Mouse (Mus musculus): ENCODE data around the gene Dmc1. TPM values are rescaled to one million over a fixed set of nuclear protein-coding genes. Genes with fewer than 3 reads are reported as not detected.

Dmc1 gene
- total and polyA plus RNA-seq, 3 experiments: not detected

DNA sequence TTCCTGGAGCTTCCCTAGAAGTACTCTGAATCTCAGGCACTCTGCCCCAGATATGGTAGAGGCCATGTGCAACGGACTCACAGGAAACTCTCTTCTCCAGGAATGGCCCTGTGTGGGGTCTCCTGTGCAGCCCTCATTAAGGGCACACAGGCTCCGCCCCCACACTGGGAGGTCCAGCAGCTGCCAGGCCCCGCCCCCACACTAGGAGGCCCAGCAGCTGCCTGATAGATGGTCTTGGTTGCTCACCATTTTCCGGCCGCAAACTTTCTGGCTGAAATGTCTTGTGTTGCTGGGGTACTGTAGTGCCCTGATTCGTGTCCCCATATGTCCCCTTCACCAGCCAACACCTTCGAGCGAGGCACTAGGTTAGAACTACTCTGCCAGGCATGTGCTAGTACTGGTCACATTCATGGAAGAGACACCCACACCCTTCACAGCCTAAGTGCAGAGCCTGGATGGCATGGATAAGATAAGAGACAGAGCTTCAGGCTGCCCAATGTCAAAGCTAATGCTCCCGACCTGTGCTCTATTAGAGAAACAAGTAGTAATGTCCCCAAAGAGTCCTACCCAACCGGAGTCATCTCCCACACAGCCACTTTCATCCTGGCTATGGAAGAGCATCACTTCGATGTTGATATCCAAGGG is 15.0 kb upstream of the Dmc1 start:
- H3K4me1 ChIP-seq (ENCODE audit: control insufficient read depth in 1 of 2, insufficient read depth in 2 of 2): peaks cover 0 to 2% of the 10 kb centered on the region in 2 experiments; a peak in 1 of 4 replicates
- H3K4me2 ChIP-seq (ENCODE audit: insufficient read depth, low read depth, poor library complexity, severe bottlenecking): no peak overlapping the region
- no peak overlapping the region for H3K9ac ChIP-seq (ENCODE audit: insufficient read depth, low read depth)
- no peaks in the 10 kb centered on the region for H3K36me3 ChIP-seq (replicated peaks in 1 of 2; ENCODE audit: control insufficient read depth in 1 of 2, insufficient read depth in 1 of 2, low read length in 1 of 2)
- TF ChIP-seq SIN3A (IDR thresholded peaks at IDR 0.05; ENCODE audit: low read length): no peak
- TF ChIP-seq BHLHE40 (IDR thresholded peaks at IDR 0.05; ENCODE audit: low read depth, low read length): no peak
- TF ChIP-seq MAFK (IDR thresholded peaks at IDR 0.05; ENCODE audit: insufficient replicate concordance, low read length): no peak
- no peak for TF ChIP-seq KAT2A (IDR thresholded peaks at IDR 0.05; ENCODE audit: insufficient replicate concordance, low read length)
- no peak for TF ChIP-seq ELF1 (IDR thresholded peaks at IDR 0.05; ENCODE audit: low read depth, low read length)
- H3K79me2 ChIP-seq (replicated peaks; ENCODE audit: control insufficient read depth, extremely low read depth, insufficient read depth, poor library complexity, severe bottlenecking): no peaks in the 10 kb centered on the region
- no peaks in the 10 kb centered on the region for H3K27me3 ChIP-seq (replicated peaks)
- dilution Hi-C loops (cut with MboI; ENCODE audit: extremely low pct_ligation_motif_present, extremely low pct_unique_long_range_greater_than_20kb, low sequenced_read_pairs): no loop called here
- H3K27ac ChIP-seq (ENCODE audit: insufficient read depth, low read depth): no peak overlapping the region
- H3K4me3 ChIP-seq (replicated peaks in 1 of 3; ENCODE audit: low read depth in 2 of 3, low read length in 2 of 3, poor library complexity in 1 of 3): no peak overlapping the region
- DNase-seq (ENCODE audit: extremely low read depth): no peak
- H3K9me3 ChIP-seq (replicated peaks; ENCODE audit: low read length): no peaks in the 10 kb centered on the region
- in situ Hi-C loops (cut with MboI; ENCODE audit: low pct_ligation_motif_present, low pct_unique_long_range_greater_than_20kb, low sequenced_read_pairs): no loop called here

DNA sequence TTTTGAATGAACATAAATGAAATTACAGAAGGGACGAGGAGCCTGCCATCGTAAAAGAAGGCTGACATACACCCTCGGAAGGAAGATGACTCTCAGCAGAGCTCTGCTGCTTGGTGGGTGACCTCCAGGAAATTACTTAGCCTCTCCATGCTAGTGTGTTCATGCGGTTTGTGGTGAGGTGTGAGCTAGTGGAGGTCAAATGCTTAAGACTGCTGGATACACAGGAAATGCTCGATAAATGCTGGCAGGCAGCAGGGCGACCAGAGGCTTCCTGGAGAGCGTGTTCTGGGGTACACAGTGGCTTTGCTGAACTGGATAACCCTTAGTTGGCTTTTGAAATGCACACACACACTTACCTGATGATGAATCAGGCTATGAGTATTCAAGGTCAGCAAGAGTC is 13.5 kb upstream of the Dmc1 start:
- no peak for TF ChIP-seq MAX (IDR thresholded peaks at IDR 0.05; ENCODE audit: low read length)
- TF ChIP-seq HCFC1 (IDR thresholded peaks at IDR 0.05; ENCODE audit: low read depth, low read length): no peak
- no peak for TF ChIP-seq SIN3A (IDR thresholded peaks at IDR 0.05; ENCODE audit: low read length)
- no peak for TF ChIP-seq ZKSCAN1 (IDR thresholded peaks at IDR 0.05; ENCODE audit: borderline replicate concordance, low read depth, low read length)
- no peak for TF ChIP-seq USF2 (conservative IDR thresholded peaks at IDR 0.05; ENCODE audit: low read depth, low read length)
- TF ChIP-seq PAX5 (IDR thresholded peaks at IDR 0.05; ENCODE audit: low read length): no peak
- TF ChIP-seq CHD1 (IDR thresholded peaks at IDR 0.05; ENCODE audit: low read depth, low read length): no peak
- Histone ChIP-seq H3K9ac (ENCODE audit: insufficient read depth, low read depth) (no peak overlapping the region), H3K27me3 (replicated peaks) (no peaks in the 10 kb centered on the region), H3K27ac (ENCODE audit: insufficient read depth, low read depth) (no peak overlapping the region), H3K36me3 (replicated peaks in 1 of 2; ENCODE audit: control insufficient read depth in 1 of 2, insufficient read depth in 1 of 2, low read length in 1 of 2) (no peaks in the 10 kb centered on the region), H3K9me3 (replicated peaks; ENCODE audit: low read length) (no peaks in the 10 kb centered on the region), H3K4me1 (ENCODE audit: control insufficient read depth in 1 of 2, insufficient read depth in 2 of 2) (peaks cover 0 to 2% of the 10 kb centered on the region in 2 experiments; a peak in 1 of 4 replicates), H3K79me2 (replicated peaks; ENCODE audit: control insufficient read depth, extremely low read depth, insufficient read depth, poor library complexity, severe bottlenecking) (no peaks in the 10 kb centered on the region), H3K4me2 (ENCODE audit: insufficient read depth, low read depth, poor library complexity, severe bottlenecking) (no peak overlapping the region), H3K4me3 (replicated peaks in 1 of 3; ENCODE audit: low read depth in 2 of 3, low read length in 2 of 3, poor library complexity in 1 of 3) (no peak overlapping the region)
- DNase-seq (ENCODE audit: extremely low read depth): no peak
- in situ Hi-C loops (cut with MboI; ENCODE audit: low pct_ligation_motif_present, low pct_unique_long_range_greater_than_20kb, low sequenced_read_pairs) (no loop called here), dilution Hi-C loops (cut with MboI; ENCODE audit: extremely low pct_ligation_motif_present, extremely low pct_unique_long_range_greater_than_20kb, low sequenced_read_pairs) (no loop called here)

DNA sequence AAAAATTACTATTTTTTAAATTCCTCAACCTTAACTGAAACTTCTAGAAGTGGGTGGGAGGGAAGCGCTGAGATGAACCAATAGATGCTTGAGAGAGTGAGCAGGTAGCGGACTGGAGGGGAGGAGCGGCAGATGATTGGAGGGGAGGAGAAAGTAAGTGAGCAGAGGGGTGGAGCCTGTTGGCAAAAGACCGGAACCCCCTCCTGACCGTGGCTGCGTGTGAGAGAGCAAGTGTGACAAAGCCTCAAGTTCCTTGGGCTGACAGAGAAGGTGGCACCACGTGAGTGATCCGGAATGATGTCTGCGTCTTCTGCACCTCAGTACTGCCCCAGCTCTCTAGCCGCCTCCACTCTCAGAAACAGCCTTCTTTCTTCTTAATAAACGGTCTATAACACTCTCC is 12.2 kb upstream of the Dmc1 start:
- in situ Hi-C loops (cut with MboI; ENCODE audit: low pct_ligation_motif_present, low pct_unique_long_range_greater_than_20kb, low sequenced_read_pairs): no loop called here
- H3K9me3 ChIP-seq (replicated peaks; ENCODE audit: low read length): no peaks in the 10 kb centered on the region
- no peak for DNase-seq (ENCODE audit: extremely low read depth)
- dilution Hi-C loops (cut with MboI; ENCODE audit: extremely low pct_ligation_motif_present, extremely low pct_unique_long_range_greater_than_20kb, low sequenced_read_pairs): no loop called here
- H3K79me2 ChIP-seq (replicated peaks; ENCODE audit: control insufficient read depth, extremely low read depth, insufficient read depth, poor library complexity, severe bottlenecking): no peaks in the 10 kb centered on the region
- H3K27ac ChIP-seq (ENCODE audit: insufficient read depth, low read depth): no peak overlapping the region
- no peak for TF ChIP-seq PAX5 (IDR thresholded peaks at IDR 0.05; ENCODE audit: low read length)
- no peak for TF ChIP-seq MXI1 (IDR thresholded peaks at IDR 0.05; ENCODE audit: low read depth, low read length)
- no peak for TF ChIP-seq USF1 (IDR thresholded peaks at IDR 0.05; ENCODE audit: low read depth, low read length)
- TF ChIP-seq MYC (IDR thresholded peaks at IDR 0.05; ENCODE audit: low read depth, low read length): no peak
- no peak for TF ChIP-seq POLR2AphosphoS2 (IDR thresholded peaks at IDR 0.05; ENCODE audit: low read depth, low read length)
- TF ChIP-seq IRF4 (IDR thresholded peaks at IDR 0.05; ENCODE audit: low read depth, low read length): no peak
- TF ChIP-seq MAZ (IDR thresholded peaks at IDR 0.05; ENCODE audit: low read depth, low read length): no peak
- no peak overlapping the region for H3K4me3 ChIP-seq (replicated peaks in 1 of 3; ENCODE audit: low read depth in 2 of 3, low read length in 2 of 3, poor library complexity in 1 of 3)
- no peaks in the 10 kb centered on the region for H3K36me3 ChIP-seq (replicated peaks in 1 of 2; ENCODE audit: control insufficient read depth in 1 of 2, insufficient read depth in 1 of 2, low read length in 1 of 2)
- no peak overlapping the region for H3K4me2 ChIP-seq (ENCODE audit: insufficient read depth, low read depth, poor library complexity, severe bottlenecking)
- no peaks in the 10 kb centered on the region for H3K27me3 ChIP-seq (replicated peaks)
- no peak overlapping the region for H3K9ac ChIP-seq (ENCODE audit: insufficient read depth, low read depth)
- peaks cover 0 to 2% of the 10 kb centered on the region in 2 experiments; a peak in 1 of 4 replicates for H3K4me1 ChIP-seq (ENCODE audit: control insufficient read depth in 1 of 2, insufficient read depth in 2 of 2)
